Mouse (Mus musculus) gastrocnemius, adult 18-20 months (tissue): ENCODE data around the gene Bspry. TPM values are rescaled to one million over a fixed set of nuclear protein-coding genes. Genes with fewer than 3 reads are reported as not detected.

Experiments used
- total RNA-seq, 2 experiments: library from RNA; stranded (reverse); gene quantifications; 2 replicates each; pipeline ENCODE4 v1.2.3; 2021

Gene Bspry
- total RNA-seq, 2 experiments from 2014 or later, result not detected

Other genes with a start within 250 kb of the Bspry start
- 1 to 10 TPM in 1 of 2 experiments, under 1 TPM in 1; 0.82 to 1.3 TPM for gene Zfp37, start 249.0 kb upstream of the Bspry start, total RNA-seq
- 1 to 10 TPM; 5.3 to 6.2 TPM for gene Slc31a2, start 217.5 kb upstream of the Bspry start, total RNA-seq
- 10 to 100 TPM; 11.5 to 11.6 TPM for gene Fkbp15, start 119.5 kb upstream of the Bspry start, total RNA-seq
- 1 to 10 TPM; 8.5 to 9.7 TPM for gene Slc31a1, start 119.3 kb upstream of the Bspry start, total RNA-seq
- 10 to 100 TPM; 50.0 to 51.6 TPM for gene Cdc26, start 71.4 kb upstream of the Bspry start, total RNA-seq
- gene Prpf4, start 71.3 kb upstream of the Bspry start, total RNA-seq, result 10 to 100 TPM; 16.1 to 17.3 TPM
- not detected for gene Rnf183, start 44.8 kb upstream of the Bspry start, total RNA-seq
- under 1 TPM; 0.25 to 0.64 TPM for gene Wdr31, start 9.2 kb upstream of the Bspry start, total RNA-seq
- 1 to 10 TPM; 1.1 to 1.3 TPM for gene Hdhd3, start 23.4 kb downstream of the Bspry start, total RNA-seq
- 10 to 100 TPM; 29.5 to 32.4 TPM for gene Alad, start 39.9 kb downstream of the Bspry start, total RNA-seq
- 10 to 100 TPM; 14.4 to 14.8 TPM for gene Pole3, start 45.0 kb downstream of the Bspry start, total RNA-seq
- gene 4933430I17Rik, start 45.3 kb downstream of the Bspry start, total RNA-seq, result under 1 TPM in 1 of 2 experiments, not detected in 1; 0.11 TPM
- 1 to 10 TPM; 7.4 to 9.3 TPM for gene Rgs3, start 79.8 kb downstream of the Bspry start, total RNA-seq